Mouse (Mus musculus): ENCODE data around the gene Eif4a3. TPM values are rescaled to one million over a fixed set of nuclear protein-coding genes. Genes with fewer than 3 reads are reported as not detected.

Gene Eif4a3
- 62.1 TPM for polyA plus RNA-seq (2014; fragmentation: Illumina TruSeq; extraction: RNeasy Lipid Tissue Mini Kit (QIAGEN cat#74804); ENCODE audit: low read depth, low replicate concordance)

GRCm38 (mm10) chr11:119299391-119300245 lies at the start of gene Eif4a3:
Gene Eif4a3 (minus strand): TSS chr11:119300089.

GRCm38 (mm10) chr11:119307658-119307867 lies 7.7 kb upstream of the Eif4a3 start, which contains the start of gene Card14:
Gene Card14 (plus strand): TSS chr11:119307768.

GRCm38 (mm10) chr11:119267768-119268556 lies 31.9 kb downstream of the Eif4a3 start, which contains the start of gene Gaa:
Gene Gaa (plus strand): TSS chr11:119267887.

Other genes starting within 250 kb of the Eif4a3 start
- 1.4 TPM for gene Cbx4, start 213.9 kb downstream of the Eif4a3 start, polyA plus RNA-seq (2014; fragmentation: Illumina TruSeq; extraction: RNeasy Lipid Tissue Mini Kit (QIAGEN cat#74804); ENCODE audit: low read depth, low replicate concordance)
- 0.25 TPM for gene Tbc1d16, start 71.6 kb downstream of the Eif4a3 start, polyA plus RNA-seq (2014; fragmentation: Illumina TruSeq; extraction: RNeasy Lipid Tissue Mini Kit (QIAGEN cat#74804); ENCODE audit: low read depth, low replicate concordance)
- gene Ccdc40, start 71.5 kb downstream of the Eif4a3 start, polyA plus RNA-seq (2014; fragmentation: Illumina TruSeq; extraction: RNeasy Lipid Tissue Mini Kit (QIAGEN cat#74804); ENCODE audit: low read depth, low replicate concordance): 23.2 TPM
- 0.42 TPM for gene Gaa, start 32.2 kb downstream of the Eif4a3 start, polyA plus RNA-seq (2014; fragmentation: Illumina TruSeq; extraction: RNeasy Lipid Tissue Mini Kit (QIAGEN cat#74804); ENCODE audit: low read depth, low replicate concordance)
- not detected for gene Card14, start 7.7 kb upstream of the Eif4a3 start, polyA plus RNA-seq (2014; fragmentation: Illumina TruSeq; extraction: RNeasy Lipid Tissue Mini Kit (QIAGEN cat#74804); ENCODE audit: low read depth, low replicate concordance)
- gene Sgsh, start 55.4 kb upstream of the Eif4a3 start, polyA plus RNA-seq (2014; fragmentation: Illumina TruSeq; extraction: RNeasy Lipid Tissue Mini Kit (QIAGEN cat#74804); ENCODE audit: low read depth, low replicate concordance): 1.6 TPM
- gene Slc26a11, start 55.5 kb upstream of the Eif4a3 start, polyA plus RNA-seq (2014; fragmentation: Illumina TruSeq; extraction: RNeasy Lipid Tissue Mini Kit (QIAGEN cat#74804); ENCODE audit: low read depth, low replicate concordance): 1.1 TPM
- 7.4 TPM for gene Rnf213, start 93.0 kb upstream of the Eif4a3 start, polyA plus RNA-seq (2014; fragmentation: Illumina TruSeq; extraction: RNeasy Lipid Tissue Mini Kit (QIAGEN cat#74804); ENCODE audit: low read depth, low replicate concordance)
- 0.43 TPM for gene Endov, start 191.3 kb upstream of the Eif4a3 start, polyA plus RNA-seq (2014; fragmentation: Illumina TruSeq; extraction: RNeasy Lipid Tissue Mini Kit (QIAGEN cat#74804); ENCODE audit: low read depth, low replicate concordance)
- gene Nptx1, start 247.7 kb upstream of the Eif4a3 start, polyA plus RNA-seq (2014; fragmentation: Illumina TruSeq; extraction: RNeasy Lipid Tissue Mini Kit (QIAGEN cat#74804); ENCODE audit: low read depth, low replicate concordance): 0.07 TPM

All from testis, adult 10 weeks (tissue).